Mouse (Mus musculus): ENCODE results near the gene Zfp422. TPM values are rescaled to one million over a fixed set of nuclear protein-coding genes. Genes with fewer than 3 reads are reported as not detected.

Gene Zfp422
- 10 to 100 TPM; 13.6 to 14.9 TPM for total RNA-seq (2023)

GRCm38 (mm10) chr6:116628539-116629171, at the start of gene Zfp422:
TSS of gene Zfp422 (minus strand) at chr6:116628999.

GRCm38 (mm10) chr6:116673471-116674282, 44.9 kb upstream of the Zfp422 start, which contains the start of gene Rassf4:
TSS of gene Rassf4 (minus strand) at chr6:116673952.

GRCm38 (mm10) chr6:116650406-116650805, 21.6 kb upstream of the Zfp422 start, which contains the start of gene Depp1:
TSS of gene Depp1 (plus strand) at chr6:116650609.

GRCm38 (mm10) chr6:116584095-116584494, 44.7 kb downstream of the Zfp422 start, which contains the start of gene Olfr215:
TSS of gene Olfr215 (minus strand) at chr6:116584195.

Other genes starting within 250 kb of the Zfp422 start
- gene Alox5, start 167.8 kb downstream of the Zfp422 start, total RNA-seq (2023) = 100 to 1,000 TPM; 259 to 311 TPM
- not detected for gene Olfr211, start 139.9 kb downstream of the Zfp422 start, total RNA-seq (2023)
- gene Olfr212, start 122.5 kb downstream of the Zfp422 start, total RNA-seq (2023) = under 1 TPM in 1 of 2 experiments, not detected in 1; 0.18 TPM
- not detected for gene Olfr213, start 90.5 kb downstream of the Zfp422 start, total RNA-seq (2023)
- 1 to 10 TPM; 1.6 to 2.1 TPM for gene Gm5580, start 77.9 kb downstream of the Zfp422 start, total RNA-seq (2023)
- gene Olfr214, start 74.8 kb downstream of the Zfp422 start, total RNA-seq (2023) = not detected
- gene Olfr215, start 44.8 kb downstream of the Zfp422 start, total RNA-seq (2023) = not detected
- under 1 TPM; 0.44 to 0.57 TPM for gene Depp1, start 21.6 kb upstream of the Zfp422 start, total RNA-seq (2023)
- gene Rassf4, start 45.0 kb upstream of the Zfp422 start, total RNA-seq (2023) = 100 to 1,000 TPM in 1 of 2 experiments, 10 to 100 TPM in 1; 89.9 to 139 TPM
- under 1 TPM; 0.11 to 0.20 TPM for gene Tmem72, start 87.9 kb upstream of the Zfp422 start, total RNA-seq (2023)

All from neutrophil, adult 59 days (primary cell).